Mouse (Mus musculus) stomach, postnatal 0 days (tissue): Measurements from ENCODE around the gene Fosb.
A peak's percentile ranks its signal among the peaks of the same experiment; 100 is the strongest.

ENCODE experiments used
- CTCF ChIP-seq: IDR thresholded peaks from 2 replicates; pipeline ENCODE4 v1.5.1; 2016; ENCODE audit warnings: antibody characterized with exemption, low read depth, mild to moderate bottlenecking, moderate library complexity
- EP300 ChIP-seq: optimal IDR thresholded peaks from 2 replicates; pipeline ENCODE3; 2016; ENCODE audit warnings: antibody characterized with exemption

GRCm38 (mm10) chr7:19308454-19309277 lies 1.2 kb downstream of the Fosb start:
- peak; percentile 57 for TF ChIP-seq CTCF
- TF ChIP-seq EP300: no peak
